Mouse (Mus musculus) MEL (cell line): ENCODE data around the gene Adamts18. TPM values are rescaled to one million over a fixed set of nuclear protein-coding genes. Genes with fewer than 3 reads are reported as not detected.

Experiments used
- DNase-seq: peaks from one replicate; pipeline ENCODE4 v3.0.0; 2011; ENCODE audit warnings: low read depth, low spot score
- H3K27ac ChIP-seq: 2 replicates; pipeline ENCODE4 v1.5.1; 2012; ENCODE audit warnings: low read depth, mild to moderate bottlenecking, control low read depth, low read length, moderate library complexity; ENCODE audit not compliant: control insufficient read depth
- H3K27me3 ChIP-seq, 2 experiments: fragments of 150-350 bp in 1 of 2; sonication (generic) in 1 of 2; 2 replicates each; pipeline ENCODE4 v1.6.1; 2012; ENCODE audit warnings: low read length in 2 of 2, mild to moderate bottlenecking in 2 of 2, improper control_type of control experiment in 1 of 2, moderate library complexity in 1 of 2; ENCODE audit not compliant: insufficient read depth in 2 of 2, control insufficient read depth in 1 of 2
- H3K36me3 ChIP-seq, 2 experiments: 2 replicates each; pipeline ENCODE4 v1.6.1; 2012 to 2014; ENCODE audit warnings: low read length in 2 of 2, improper control_type of control experiment in 1 of 2, inconsistent platforms in 1 of 2, mild to moderate bottlenecking in 1 of 2; ENCODE audit not compliant: insufficient read depth in 2 of 2, control insufficient read depth in 1 of 2
- H3K4me1 ChIP-seq, 2 experiments: fragments of 150-350 bp in 1 of 2; sonication (generic) in 1 of 2; 2 replicates each; pipeline ENCODE4 v1.6.1; 2012; ENCODE audit warnings: low read length in 2 of 2, improper control_type of control experiment in 1 of 2, mild to moderate bottlenecking in 1 of 2; ENCODE audit not compliant: insufficient read depth in 2 of 2, control insufficient read depth in 1 of 2
- H3K4me3 ChIP-seq, 2 experiments: fragments of 150-350 bp in 1 of 2; sonication (generic) in 1 of 2; 2 replicates each; pipeline ENCODE4 v1.5.1; 2012; ENCODE audit warnings: low read depth in 2 of 2, low read length in 2 of 2, mild to moderate bottlenecking in 2 of 2, moderate library complexity in 2 of 2, control low read depth in 1 of 2, improper control_type of control experiment in 1 of 2; ENCODE audit not compliant: control insufficient read depth in 1 of 2, insufficient read depth in 1 of 2
- H3K79me2 ChIP-seq: 2 replicates; pipeline ENCODE4 v1.6.1; 2012; ENCODE audit warnings: mild to moderate bottlenecking, low read length, moderate library complexity; ENCODE audit not compliant: control insufficient read depth, poor library complexity, insufficient read depth
- H3K9ac ChIP-seq: 2 replicates; pipeline ENCODE4 v1.6.1; 2012; ENCODE audit warnings: low read depth, mild to moderate bottlenecking, control low read depth, low read length, moderate library complexity; ENCODE audit not compliant: control insufficient read depth, poor library complexity, severe bottlenecking
- H3K9me3 ChIP-seq: fragments of 150-350 bp; sonication (generic); replicated peaks from 2 replicates; pipeline ENCODE4 v1.6.1; 2012; ENCODE audit warnings: mild to moderate bottlenecking, low read length, improper control_type of control experiment, moderate library complexity; ENCODE audit not compliant: insufficient read depth
- CHD1 ChIP-seq: IDR thresholded peaks from 2 replicates; pipeline ENCODE4 v1.6.1; 2012; ENCODE audit warnings: low read depth, mild to moderate bottlenecking, inconsistent platforms, low read length, improper control_type of control experiment
- CHD2 ChIP-seq: IDR thresholded peaks from 2 replicates; pipeline ENCODE4 v1.6.1; 2011; ENCODE audit warnings: low read length, improper control_type of control experiment
- CTCF ChIP-seq, 3 experiments: IDR thresholded peaks in 2 of 3; conservative IDR thresholded peaks in 1 of 3; 2 replicates each; pipeline ENCODE4 v1.5.1; 2011 to 2012; ENCODE audit warnings: low read length in 3 of 3, low read depth in 2 of 3, mild to moderate bottlenecking in 2 of 3, improper control_type of control experiment in 1 of 3, inconsistent platforms in 1 of 3, mixed read lengths in 1 of 3, moderate library complexity in 1 of 3; ENCODE audit not compliant: control insufficient read depth in 1 of 3, insufficient read depth in 1 of 3, poor library complexity in 1 of 3, severe bottlenecking in 1 of 3
- E2F4 ChIP-seq: IDR thresholded peaks from 2 replicates; pipeline ENCODE4 v1.6.1; 2011; ENCODE audit warnings: low read depth, low read length, improper control_type of control experiment, borderline replicate concordance
- EP300 ChIP-seq, 2 experiments: IDR thresholded peaks; 2 replicates each; pipeline ENCODE4 v1.6.1; 2011; ENCODE audit warnings: improper control_type of control experiment in 2 of 2, low read length in 2 of 2, low read depth in 1 of 2, mild to moderate bottlenecking in 1 of 2
- ETS1 ChIP-seq: IDR thresholded peaks from 2 replicates; pipeline ENCODE4 v1.6.1; 2012; ENCODE audit warnings: low read depth, mild to moderate bottlenecking, inconsistent platforms, low read length, improper control_type of control experiment, moderate library complexity
- JUND ChIP-seq: IDR thresholded peaks from 2 replicates; pipeline ENCODE4 v1.6.1; 2011; ENCODE audit warnings: low read depth, mild to moderate bottlenecking, improper control_type of control experiment, low read length
- MAX ChIP-seq: IDR thresholded peaks from 2 replicates; pipeline ENCODE4 v1.6.1; 2011; ENCODE audit warnings: low read length, improper control_type of control experiment
- MXI1 ChIP-seq: IDR thresholded peaks from 2 replicates; pipeline ENCODE4 v1.6.1; 2011; ENCODE audit warnings: mild to moderate bottlenecking, low read depth, low read length, improper control_type of control experiment
- NELFE ChIP-seq: IDR thresholded peaks from 2 replicates; pipeline ENCODE4 v1.6.1; 2011; ENCODE audit warnings: low read depth, low read length, improper control_type of control experiment
- NRF1 ChIP-seq: IDR thresholded peaks from 2 replicates; pipeline ENCODE4 v1.6.1; 2014; ENCODE audit warnings: low read depth, mild to moderate bottlenecking, inconsistent platforms, low read length, improper control_type of control experiment, moderate library complexity; ENCODE audit not compliant: poor library complexity, insufficient read depth, severe bottlenecking
- RAD21 ChIP-seq: IDR thresholded peaks from 2 replicates; pipeline ENCODE4 v1.6.1; 2011; ENCODE audit warnings: mild to moderate bottlenecking, low read depth, low read length, improper control_type of control experiment
- TCF12 ChIP-seq: IDR thresholded peaks from 2 replicates; pipeline ENCODE4 v1.6.1; 2014; ENCODE audit warnings: low read depth, mild to moderate bottlenecking, inconsistent platforms, low read length, improper control_type of control experiment, moderate library complexity
- ZNF384 ChIP-seq: IDR thresholded peaks from 2 replicates; pipeline ENCODE4 v1.6.1; 2012; ENCODE audit warnings: low read depth, mild to moderate bottlenecking, inconsistent platforms, low read length, improper control_type of control experiment
- polyA plus RNA-seq, 2 experiments: library from polyadenylated mRNA; stranded (reverse) in 1 of 2; unstranded in 1 of 2; fragments of >175 nt in 1 of 2; fragments of >200 nt in 1 of 2; gene quantifications; 2 replicates each; pipeline versions ENCODE4 v1.2.1 to v1.2.4; 2012; ENCODE audit warnings: low replicate concordance in 2 of 2, low read depth in 1 of 2; ENCODE audit not compliant: insufficient read length in 2 of 2, insufficient read depth in 1 of 2, missing spikeins in 1 of 2
- total RNA-seq: library from RNA; depleted of rRNA; stranded (reverse); fragments of 300-350 nt; gene quantifications from 2 replicates; pipeline ENCODE4 v1.2.3, GENCODE M21; 2012

Adamts18 gene
- total and polyA plus RNA-seq, 3 experiments: not detected

DNA sequence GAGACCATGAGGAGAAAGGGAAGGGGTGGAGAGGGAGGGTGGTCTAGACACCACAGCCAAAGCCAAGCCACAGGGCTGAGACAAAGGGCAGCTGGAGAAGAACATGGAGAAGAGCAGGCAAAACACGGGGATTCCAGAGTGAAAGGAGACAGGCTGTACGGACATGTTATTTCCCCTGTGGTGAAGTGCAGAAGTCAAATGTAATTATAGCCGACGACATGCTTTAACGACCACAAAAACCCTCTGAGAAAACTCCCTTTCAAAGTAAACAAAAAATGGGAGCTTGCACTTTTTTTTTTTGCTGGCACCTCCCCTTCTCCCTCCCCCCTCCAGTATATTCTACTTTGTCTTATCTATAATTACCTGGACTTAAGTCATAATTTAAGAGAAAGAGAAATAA, 92.7 kb downstream of the Adamts18 start:
- no peak overlapping the region for H3K27ac ChIP-seq
- no peaks in the 10 kb centered on the region for H3K79me2 ChIP-seq
- no peak for DNase-seq
- no peak overlapping the region for H3K4me3 ChIP-seq
- no peaks in the 10 kb centered on the region for H3K27me3 ChIP-seq
- no peaks in the 10 kb centered on the region for H3K36me3 ChIP-seq
- H3K9ac ChIP-seq: no peak overlapping the region
- TF ChIP-seq EP300 (IDR thresholded peaks at IDR 0.05; ENCODE audit: low read depth in 1 of 2, low read length in 2 of 2): no peak
- no peaks in the 10 kb centered on the region for H3K9me3 ChIP-seq
- H3K4me1 ChIP-seq: no peaks in the 10 kb centered on the region

DNA sequence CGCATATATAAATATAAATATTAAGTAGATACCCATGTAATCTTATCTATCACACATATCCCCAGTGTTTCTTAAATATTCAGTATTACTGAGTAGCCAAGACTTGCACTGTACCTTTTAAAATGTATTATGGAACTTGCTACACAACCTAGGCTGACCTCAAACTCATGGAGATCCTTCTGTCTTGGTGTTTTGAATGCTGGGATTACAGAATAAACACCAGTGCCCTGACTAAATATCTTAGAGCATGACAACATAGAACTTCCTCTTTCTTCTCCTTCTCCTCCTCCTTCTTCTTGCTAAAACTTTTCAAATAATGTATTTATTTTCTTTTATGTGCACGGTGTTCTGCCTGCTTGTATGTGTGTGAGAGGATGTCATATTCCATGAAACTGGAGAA, 95.4 kb downstream of the Adamts18 start:
- TF ChIP-seq CHD2 (no peak), MXI1 (no peak), ETS1 (no peak), CHD1 (no peak), NRF1 (no peak), MAX (no peak), JUND (no peak), NELFE (no peak), CTCF (IDR thresholded peaks at IDR 0.05 in 2 of 3, conservative IDR thresholded peaks at IDR 0.05 in 1 of 3; ENCODE audit: control insufficient read depth in 1 of 3, insufficient read depth in 1 of 3, low read depth in 2 of 3, low read length in 3 of 3, poor library complexity in 1 of 3, severe bottlenecking in 1 of 3) (no peak), TCF12 (no peak), ZNF384 (no peak)
- no peak overlapping the region for H3K27ac ChIP-seq
- H3K27me3 ChIP-seq: no peaks in the 10 kb centered on the region
- DNase-seq: no peak
- H3K79me2 ChIP-seq: no peaks in the 10 kb centered on the region
- no peak overlapping the region for H3K9ac ChIP-seq
- no peak overlapping the region for H3K4me3 ChIP-seq
- no peaks in the 10 kb centered on the region for H3K9me3 ChIP-seq
- no peaks in the 10 kb centered on the region for H3K4me1 ChIP-seq
- no peaks in the 10 kb centered on the region for H3K36me3 ChIP-seq

- Histone ChIP-seq H3K4me1 (no peaks in the 10 kb centered on the region), H3K4me3 (no peak overlapping the region), H3K9ac (no peak overlapping the region), H3K36me3 (no peaks in the 10 kb centered on the region), H3K27me3 (no peaks in the 10 kb centered on the region), H3K79me2 (no peaks in the 10 kb centered on the region), H3K27ac (no peak overlapping the region), H3K9me3 (no peaks in the 10 kb centered on the region)
- TF ChIP-seq CHD1 (no peak), E2F4 (no peak), RAD21 (no peak), MXI1 (no peak)
- DNase-seq: no peak
Measured at GRCm38 (mm10) chr8:113752349-113752748, 96.2 kb downstream of the Adamts18 start.
